Mouse (Mus musculus): ENCODE results near the gene Sulf2. TPM values are rescaled to one million over a fixed set of nuclear protein-coding genes. Genes with fewer than 3 reads are reported as not detected.

Gene Sulf2
- total and polyA plus RNA-seq, 3 experiments: not detected

DNA sequence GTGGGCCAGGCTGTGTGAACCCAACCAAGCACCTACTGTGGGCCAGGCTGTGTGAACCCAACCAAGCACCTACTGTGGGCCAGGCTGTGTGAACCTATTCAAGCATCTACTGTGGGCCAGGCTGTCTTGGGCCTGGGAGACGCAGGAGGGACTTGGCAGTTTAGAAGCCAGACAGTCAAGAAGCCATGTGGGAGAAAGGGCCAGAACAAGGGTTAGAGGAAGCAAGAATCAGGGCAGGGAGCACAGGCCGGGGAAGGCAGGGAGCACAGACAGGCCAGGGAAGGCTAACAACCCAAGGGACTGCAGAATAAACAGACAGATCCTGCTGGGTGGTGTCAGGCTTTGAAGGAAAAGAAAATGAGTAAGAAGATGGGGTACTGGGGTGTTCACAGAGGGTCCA lies 44.2 kb downstream of the Sulf2 start:
- Histone ChIP-seq H3K9me3 (replicated peaks; ENCODE audit: insufficient read depth, low read length) (no peaks in the 10 kb centered on the region), H3K4me3 (ENCODE audit: control insufficient read depth in 1 of 2, insufficient read depth in 1 of 2, low read depth in 2 of 2, low read length in 2 of 2) (no peak overlapping the region), H3K27me3 (ENCODE audit: control insufficient read depth in 1 of 2, insufficient read depth in 2 of 2, low read length in 2 of 2) (no peaks in the 10 kb centered on the region), H3K4me1 (ENCODE audit: control insufficient read depth in 1 of 2, insufficient read depth in 2 of 2, low read length in 2 of 2) (no peaks in the 10 kb centered on the region), H3K79me2 (ENCODE audit: control insufficient read depth, insufficient read depth, low read length, poor library complexity) (no peaks in the 10 kb centered on the region), H3K36me3 (ENCODE audit: control insufficient read depth in 1 of 2, insufficient read depth in 2 of 2, low read length in 2 of 2) (no peaks in the 10 kb centered on the region), H3K27ac (ENCODE audit: control insufficient read depth, low read depth, low read length) (no peak overlapping the region), H3K9ac (ENCODE audit: control insufficient read depth, low read depth, low read length, poor library complexity, severe bottlenecking) (no peak overlapping the region)
- TF ChIP-seq MXI1 (IDR thresholded peaks at IDR 0.05; ENCODE audit: low read depth, low read length): no peak
- TF ChIP-seq ZKSCAN1 (IDR thresholded peaks at IDR 0.05; ENCODE audit: low read depth, low read length): no peak
- TF ChIP-seq POLR2AphosphoS2 (IDR thresholded peaks at IDR 0.05; ENCODE audit: low read length): no peak
- TF ChIP-seq USF2 (IDR thresholded peaks at IDR 0.05; ENCODE audit: borderline replicate concordance in 1 of 2, insufficient read depth in 1 of 2, low read depth in 1 of 2, low read length in 2 of 2): no peak
- no peak for TF ChIP-seq ETS1 (IDR thresholded peaks at IDR 0.05; ENCODE audit: low read depth, low read length)
- TF ChIP-seq POLR2A (IDR thresholded peaks at IDR 0.05; ENCODE audit: control insufficient read depth in 1 of 2, insufficient read depth in 1 of 2, low read depth in 1 of 2, low read length in 2 of 2, poor library complexity in 1 of 2): no peak
- no peak for TF ChIP-seq CHD2 (IDR thresholded peaks at IDR 0.05; ENCODE audit: low read length)
- no peak for TF ChIP-seq MAZ (IDR thresholded peaks at IDR 0.05; ENCODE audit: low read depth, low read length)
- TF ChIP-seq ELF1 (IDR thresholded peaks at IDR 0.05; ENCODE audit: low read depth, low read length): no peak
- TF ChIP-seq HCFC1 (IDR thresholded peaks at IDR 0.05; ENCODE audit: low read depth, low read length): no peak
- TF ChIP-seq TBP (IDR thresholded peaks at IDR 0.05; ENCODE audit: low read depth, low read length): no peak
- no peak for TF ChIP-seq RCOR1 (IDR thresholded peaks at IDR 0.05; ENCODE audit: low read depth, low read length)
- TF ChIP-seq UBTF (IDR thresholded peaks at IDR 0.05; ENCODE audit: borderline replicate concordance, insufficient read depth, low read depth, low read length): no peak
- no peak for TF ChIP-seq TAL1 (IDR thresholded peaks at IDR 0.05; ENCODE audit: low read length)
- no peak for DNase-seq (ENCODE audit: low read depth, low spot score)

DNA sequence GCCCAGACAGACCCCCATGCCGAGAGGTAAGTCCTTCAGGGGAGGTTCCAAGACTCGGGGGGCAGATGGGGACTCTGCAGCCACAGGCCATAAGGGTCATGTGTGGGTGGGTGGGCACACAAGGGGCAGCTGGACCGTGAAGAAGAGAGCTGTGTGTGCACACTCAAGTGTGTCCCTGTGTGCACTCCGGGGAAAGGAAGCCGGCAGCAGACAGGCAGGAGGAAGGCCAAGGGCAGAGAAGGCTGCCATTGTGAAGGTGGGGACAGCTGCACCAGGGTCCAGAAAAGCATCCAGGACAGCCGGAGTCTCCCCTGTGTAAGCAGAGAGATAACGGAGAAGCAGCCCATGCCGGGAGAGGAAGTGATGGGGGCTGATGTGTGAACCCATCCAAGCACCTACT lies 44.7 kb downstream of the Sulf2 start:
- no peak for TF ChIP-seq CHD2 (IDR thresholded peaks at IDR 0.05; ENCODE audit: low read length)
- no peak for TF ChIP-seq GABPA (IDR thresholded peaks at IDR 0.05; ENCODE audit: low read depth, low read length)
- TF ChIP-seq ZC3H11A (IDR thresholded peaks at IDR 0.05; ENCODE audit: low read depth, low read length): no peak
- no peak for TF ChIP-seq TCF12 (IDR thresholded peaks at IDR 0.05; ENCODE audit: low read depth, low read length)
- TF ChIP-seq CTCF (IDR thresholded peaks at IDR 0.05 in 2 of 3, conservative IDR thresholded peaks at IDR 0.05 in 1 of 3; ENCODE audit: control insufficient read depth in 1 of 3, insufficient read depth in 1 of 3, low read depth in 2 of 3, low read length in 3 of 3, poor library complexity in 1 of 3, severe bottlenecking in 1 of 3): no peak
- TF ChIP-seq E2F4 (IDR thresholded peaks at IDR 0.05; ENCODE audit: borderline replicate concordance, low read depth, low read length): no peak
- TF ChIP-seq KAT2A (conservative IDR thresholded peaks at IDR 0.05; ENCODE audit: low read depth, low read length): no peak
- no peak for TF ChIP-seq MEF2A (IDR thresholded peaks at IDR 0.05; ENCODE audit: extremely low read depth, insufficient replicate concordance, low read depth, low read length, poor library complexity, severe bottlenecking)
- TF ChIP-seq ELF1 (IDR thresholded peaks at IDR 0.05; ENCODE audit: low read depth, low read length): no peak
- H3K27me3 ChIP-seq (ENCODE audit: control insufficient read depth in 1 of 2, insufficient read depth in 2 of 2, low read length in 2 of 2): no peaks in the 10 kb centered on the region

More for the DNA sequence above, 44.7 kb downstream of the Sulf2 start:
- H3K79me2 ChIP-seq (ENCODE audit: control insufficient read depth, insufficient read depth, low read length, poor library complexity): no peaks in the 10 kb centered on the region
- no peak overlapping the region for H3K9ac ChIP-seq (ENCODE audit: control insufficient read depth, low read depth, low read length, poor library complexity, severe bottlenecking)
- H3K36me3 ChIP-seq (ENCODE audit: control insufficient read depth in 1 of 2, insufficient read depth in 2 of 2, low read length in 2 of 2): no peaks in the 10 kb centered on the region
- no peak overlapping the region for H3K27ac ChIP-seq (ENCODE audit: control insufficient read depth, low read depth, low read length)
- H3K4me3 ChIP-seq (ENCODE audit: control insufficient read depth in 1 of 2, insufficient read depth in 1 of 2, low read depth in 2 of 2, low read length in 2 of 2): no peak overlapping the region
- H3K4me1 ChIP-seq (ENCODE audit: control insufficient read depth in 1 of 2, insufficient read depth in 2 of 2, low read length in 2 of 2): no peaks in the 10 kb centered on the region
- no peaks in the 10 kb centered on the region for H3K9me3 ChIP-seq (replicated peaks; ENCODE audit: insufficient read depth, low read length)
- no peak for DNase-seq (ENCODE audit: low read depth, low spot score)
